Mouse (Mus musculus) kidney, postnatal 10 days (tissue): ENCODE data around the gene Olfr1276.

Experiments used
- DNase-seq: peaks from one replicate; pipeline ENCODE4 v3.0.0; 2021; ENCODE audit warnings: mixed read lengths

The Olfr1276 gene

GRCm38 (mm10) chr2:111254216-111254615 lies at the start of gene Olfr1276:
Olfr1276 (plus strand) TSS chr2:111254516.
- DNase-seq = no peak

GRCm38 (mm10) chr2:111229502-111229901 lies 24.8 kb upstream of the Olfr1276 start, which contains the start of gene 4930430A15Rik:
4930430A15Rik (minus strand) TSS chr2:111229602.
- DNase-seq = no peak

- no peak for DNase-seq
Observed at GRCm38 (mm10) chr2:111235186-111235585, 19.1 kb upstream of the Olfr1276 start, which contains the start of gene Olfr1275. Olfr1275 (minus strand) TSS chr2:111235286.

- DNase-seq = no peak
Observed at GRCm38 (mm10) chr2:111274006-111274405, 19.7 kb downstream of the Olfr1276 start, which contains the start of gene Olfr1277. Olfr1277 (minus strand) TSS chr2:111274106.

- no peak for DNase-seq
Observed at GRCm38 (mm10) chr2:111289836-111290235, 35.5 kb downstream of the Olfr1276 start, which contains the start of gene Olfr1278. Olfr1278 (plus strand) TSS chr2:111290136.

- no peak for DNase-seq
Observed at GRCm38 (mm10) chr2:111298541-111298940, 44.2 kb downstream of the Olfr1276 start.

GRCm38 (mm10) chr2:111300374-111300773 lies 46.1 kb downstream of the Olfr1276 start, which contains the start of gene Olfr1279:
Olfr1279 (plus strand) TSS chr2:111300635.
- DNase-seq = no peak
